Mouse (Mus musculus) duodenum, adult 2 months (tissue): ENCODE results near the gene Ces2g. TPM values are rescaled to one million over a fixed set of nuclear protein-coding genes. Genes with fewer than 3 reads are reported as not detected.

Source experiments
- polyA plus RNA-seq: library from polyadenylated mRNA; depleted of rRNA; stranded (reverse); fragments of >200 nt; gene quantifications from 2 replicates; pipeline ENCODE4 v1.2.3, GENCODE M21; 2012; ENCODE audit warnings: low replicate concordance; rRNA removed

Gene Ces2g
- polyA plus RNA-seq: 15.2 and 68.9 TPM in 2 replicates

DNA sequence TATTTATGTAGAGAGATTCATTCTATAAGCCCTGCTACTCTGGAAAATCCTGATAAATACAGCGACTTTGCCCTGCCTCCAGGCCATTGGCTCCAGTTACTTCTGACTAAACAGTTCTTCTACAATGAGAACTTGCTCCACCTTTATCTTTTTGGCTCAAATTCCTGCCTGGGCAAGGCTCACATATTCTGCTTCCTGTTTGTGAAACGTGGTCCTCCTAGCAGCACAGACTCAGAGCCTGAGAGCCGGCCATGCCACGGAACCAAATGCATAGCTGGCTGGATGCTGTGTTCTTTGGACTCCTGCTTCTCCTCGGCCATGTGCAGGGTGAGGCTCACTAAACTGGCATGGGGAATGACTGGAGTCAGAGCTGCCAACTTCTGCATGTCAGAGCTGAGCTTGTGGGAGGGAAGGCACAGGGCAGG is at the start of gene Ces2g:
Gene Ces2g (plus strand): TSS at position 182 of the 425 bp plus-strand sequence.

DNA sequence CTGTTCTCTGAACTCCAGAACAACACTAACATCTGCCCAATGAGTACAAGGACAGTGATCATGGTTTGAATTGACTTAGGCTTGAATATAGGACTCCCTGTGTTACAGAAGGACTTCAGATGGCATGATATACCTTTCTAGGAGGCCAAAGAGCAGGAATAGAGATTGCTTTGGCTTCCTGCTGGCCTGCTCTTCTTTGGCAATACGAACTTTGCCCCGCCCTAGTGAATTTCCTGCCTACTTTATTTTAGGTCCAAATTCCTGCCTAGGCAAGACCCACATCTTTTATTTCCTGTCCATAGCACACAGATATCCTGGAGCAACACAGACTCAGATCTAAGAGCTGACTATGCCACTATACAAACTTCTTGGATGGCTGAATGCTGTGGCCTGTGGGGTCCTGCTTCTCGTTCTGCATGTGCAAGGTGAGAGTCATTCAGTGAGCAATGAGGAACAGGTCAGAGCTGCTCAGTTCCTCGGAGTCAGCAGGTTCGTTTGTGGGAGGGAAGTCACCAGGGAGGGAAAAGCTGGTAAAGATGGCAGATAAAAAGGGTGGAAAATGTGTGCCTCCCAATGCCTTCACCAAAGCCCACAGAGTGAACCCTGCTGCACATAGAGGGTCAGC is 35.4 kb upstream of the Ces2g start, which contains the start of gene Ces2e:
Gene Ces2e (plus strand): TSS at position 289 of the 625 bp plus-strand sequence.

DNA sequence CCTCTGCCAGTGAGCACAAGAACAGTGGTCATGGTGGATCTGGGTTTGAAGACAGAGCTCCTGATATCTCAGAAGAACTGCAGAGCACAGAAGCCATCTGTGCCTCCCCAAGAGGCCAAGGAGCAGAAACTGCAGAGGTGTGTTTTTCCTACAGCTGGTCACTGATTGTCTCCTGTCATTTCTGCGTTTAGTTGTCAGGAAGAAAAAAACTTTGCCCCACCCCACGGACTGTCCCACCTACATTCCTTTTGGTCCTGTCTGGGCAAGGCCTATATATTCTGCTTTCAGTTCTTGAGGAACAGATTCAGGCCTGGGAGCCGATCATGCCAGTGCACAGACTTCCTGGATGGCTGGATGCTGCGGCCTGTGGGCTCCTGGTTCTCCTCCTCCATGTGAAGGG is 14.5 kb upstream of the Ces2g start, which contains the start of gene Ces2f:
Gene Ces2f (plus strand): TSS at position 301 of the 400 bp plus-strand sequence.

DNA sequence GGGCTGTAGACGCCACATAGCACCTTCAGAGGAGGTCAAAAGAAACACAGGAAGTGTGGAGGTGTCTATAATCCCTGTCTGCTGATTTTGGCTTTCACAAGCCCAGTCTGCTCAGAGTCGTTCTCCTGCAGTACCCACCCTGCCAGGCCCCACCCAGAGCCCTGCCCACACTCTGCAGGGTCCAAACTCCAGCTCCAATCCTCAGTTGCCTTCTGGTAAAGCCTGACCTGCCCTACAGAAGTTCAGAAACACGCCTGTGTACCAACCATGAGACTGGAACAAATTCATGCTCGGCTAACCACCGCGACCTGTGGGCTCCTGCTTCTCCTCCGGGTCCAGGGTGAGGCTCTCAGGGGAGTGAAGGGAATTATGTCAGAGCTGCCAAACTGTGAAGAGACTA is 39.1 kb downstream of the Ces2g start, which contains the start of gene Ces2h:
Gene Ces2h (plus strand): TSS at position 268 of the 400 bp plus-strand sequence.

Other genes starting within 250 kb of the Ces2g start
- gene Ces2a, start 227.7 kb upstream of the Ces2g start, polyA plus RNA-seq: 261 and 444 TPM in 2 replicates
- 1.4 and 11.3 TPM in 2 replicates for gene Ces2b, start 130.1 kb upstream of the Ces2g start, polyA plus RNA-seq
- gene Ces2c, start 114.7 kb upstream of the Ces2g start, polyA plus RNA-seq: 256 and 442 TPM in 2 replicates
- 386 and 876 TPM in 2 replicates for gene Ces2e, start 35.5 kb upstream of the Ces2g start, polyA plus RNA-seq
- 0.11 and 0.20 TPM in 2 replicates for gene Ces2f, start 14.4 kb upstream of the Ces2g start, polyA plus RNA-seq
- gene Ces2h, start 39.1 kb downstream of the Ces2g start, polyA plus RNA-seq: 1.2 and 1.4 TPM in 2 replicates
- 0.59 and 1.7 TPM in 2 replicates for gene Ces3a, start 86.9 kb downstream of the Ces2g start, polyA plus RNA-seq
- 0.22 TPM in 1 of 2 replicates, not detected in the other for gene Ces3b, start 122.0 kb downstream of the Ces2g start, polyA plus RNA-seq
- gene Ces4a, start 170.1 kb downstream of the Ces2g start, polyA plus RNA-seq: not detected in 2 replicates
- gene Cbfb, start 209.0 kb downstream of the Ces2g start, polyA plus RNA-seq: 2.2 and 2.7 TPM in 2 replicates